Comparison of ENCODE assay signal across 17 mouse cellular contexts in genomic region chr16:38348217-38348761, GRCm38 (mm10). TPM values are rescaled to one million over a fixed set of nuclear protein-coding genes. Genes with fewer than 3 reads are reported as not detected.
DNase-seq lines count a peak whose midpoint lies in the region; ATAC-seq lines count a peak whose summit lies in the region.
"Had no signal": no experiment of that assay in that cellular context is flagged by ENCODE, and none has a peak within 500 bp of the region (broad histone marks: within the 10 kb centered on the region; RNA-seq: fewer than 3 reads in every experiment).

No protein-coding gene starts in this region.

- peaks cover 45% of the 10 kb centered on the region for H3K4me1 ChIP-seq in heart, embryonic 10.5 days
- peaks cover 11% of the 10 kb centered on the region for H3K4me1 ChIP-seq in midbrain, embryonic 12.5 days
- H3K4me1 ChIP-seq in midbrain, embryonic 13.5 days (replicated peaks): peaks cover 10% of the 10 kb centered on the region
- H3K4me1 ChIP-seq in stomach, embryonic 16.5 days (ENCODE audit: control insufficient read depth, insufficient read depth, low read length): peaks cover 10% of the 10 kb centered on the region

- H3K4me2 ChIP-seq in midbrain, embryonic 12.5 days (replicated peaks): peak overlapping the region; percentile 72; the same call in 1 of the 2 replicates
- no peak overlapping the region for H3K4me2 ChIP-seq in midbrain, embryonic 13.5 days (replicated peaks)
- no peak overlapping the region for H3K4me2 ChIP-seq in stomach, embryonic 16.5 days (ENCODE audit: low read depth, low read length)

- no peak overlapping the region for H3K27ac ChIP-seq in heart, embryonic 10.5 days
- no peak overlapping the region for H3K27ac ChIP-seq in midbrain, embryonic 12.5 days (replicated peaks)
- H3K27ac ChIP-seq in midbrain, embryonic 13.5 days: no peak overlapping the region
- H3K27ac ChIP-seq in stomach, embryonic 16.5 days (ENCODE audit: low read length): no peak overlapping the region
- H3K27ac ChIP-seq: lung, embryonic 15.5 days had no signal

- peaks cover 25% of the 10 kb centered on the region for H3K36me3 ChIP-seq in heart, embryonic 10.5 days
- peaks cover 35% of the 10 kb centered on the region for H3K36me3 ChIP-seq in midbrain, embryonic 12.5 days
- peaks cover 25% of the 10 kb centered on the region for H3K36me3 ChIP-seq in midbrain, embryonic 13.5 days
- H3K36me3 ChIP-seq in stomach, embryonic 16.5 days (ENCODE audit: control insufficient read depth, insufficient read depth, low read length): no peaks in the 10 kb centered on the region

- no peak overlapping the region for H3K9ac ChIP-seq in midbrain, embryonic 12.5 days (replicated peaks)
- H3K9ac ChIP-seq in midbrain, embryonic 13.5 days (replicated peaks): no peak overlapping the region
- H3K9ac ChIP-seq in stomach, embryonic 16.5 days (ENCODE audit: low read length): 0 out of 2 replicates have a peak overlapping the region, but pooled peaks have one; percentile 22
- H3K9ac ChIP-seq: lung, embryonic 15.5 days had no signal

- 77% methylated on average over 9 of the region's 9 CpGs for WGBS in heart, embryonic 10.5 days
- 89% methylated on average over 9 of the region's 9 CpGs for WGBS in midbrain, embryonic 12.5 days
- WGBS in midbrain, embryonic 13.5 days: 90% methylated on average over 9 of the region's 9 CpGs
- 81% methylated on average over 9 of the region's 9 CpGs for WGBS in stomach, embryonic 16.5 days

- H3K9me3 ChIP-seq in heart, embryonic 10.5 days: no peaks in the 10 kb centered on the region
- no peaks in the 10 kb centered on the region for H3K9me3 ChIP-seq in midbrain, embryonic 12.5 days
- H3K9me3 ChIP-seq in midbrain, embryonic 13.5 days: no peaks in the 10 kb centered on the region
- no peaks in the 10 kb centered on the region for H3K9me3 ChIP-seq in stomach, embryonic 16.5 days (replicated peaks; ENCODE audit: control insufficient read depth, low read length)
- H3K9me3 ChIP-seq: lung, embryonic 15.5 days had no signal

- peak overlapping the region; percentile 93 for H3K4me3 ChIP-seq in heart, embryonic 10.5 days
- no peak overlapping the region for H3K4me3 ChIP-seq in midbrain, embryonic 12.5 days
- no peak overlapping the region for H3K4me3 ChIP-seq in midbrain, embryonic 13.5 days (replicated peaks)
- H3K4me3 ChIP-seq in stomach, embryonic 16.5 days (replicated peaks; ENCODE audit: low read length): no peak overlapping the region

- no peaks in the 10 kb centered on the region for H3K27me3 ChIP-seq in heart, embryonic 10.5 days (ENCODE audit: insufficient read depth, poor library complexity, severe bottlenecking)
- no peaks in the 10 kb centered on the region for H3K27me3 ChIP-seq in midbrain, embryonic 12.5 days
- no peaks in the 10 kb centered on the region for H3K27me3 ChIP-seq in midbrain, embryonic 13.5 days
- no peaks in the 10 kb centered on the region for H3K27me3 ChIP-seq in stomach, embryonic 16.5 days (ENCODE audit: control insufficient read depth, insufficient read depth, low read length)
- H3K27me3 ChIP-seq: lung, embryonic 15.5 days had no signal

- DNase-seq in heart, embryonic 10.5 days (ENCODE audit: low spot score): no peak
- no peak for DNase-seq in heart, postnatal 4 days
- DNase-seq in induced T-regulatory cell, adult 2 months (ENCODE audit: low read depth): peak; percentile 33
- DNase-seq in adrenal gland, postnatal 10 days: no peak
- DNase-seq in adrenal gland, adult (ENCODE audit: inconsistent age in 2 of 2, low spot score in 1 of 2): no peak
- DNase-seq: cerebellum, adult 9-10 months; layer of hippocampus, postnatal 36 days; thymus, adult 18-20 months had no signal

- ATAC-seq in midbrain, embryonic 12.5 days (ENCODE audit: low FRiP score, low read depth): no peak
- no peak for ATAC-seq in midbrain, embryonic 13.5 days
- no peak for ATAC-seq in stomach, embryonic 16.5 days (ENCODE audit: insufficient read depth, low FRiP score)

RNA-seq across cellular contexts. Expression of gene Gm21987, which starts 1.4 kb away (rescaled TPM):
- polyA plus RNA-seq in heart, embryonic 10.5 days (2016; fragmentation: Nextera tagmentation; extraction: Ambion mirVana): 1.3 and 4.6 TPM in 2 replicates
- total RNA-seq in heart, postnatal 4 days (2021): 1 to 10 TPM; 1.1 to 1.6 TPM
- polyA plus RNA-seq in midbrain, embryonic 12.5 days (2016; fragmentation: Nextera tagmentation; extraction: Ambion mirVana): not detected in 2 replicates
- not detected in 2 replicates for polyA plus RNA-seq in midbrain, embryonic 13.5 days (2015; fragmentation: Nextera tagmentation; extraction: Ambion mirVana)
- 0.52 and 0.90 TPM in 2 replicates for polyA plus RNA-seq in stomach, embryonic 16.5 days (2015; fragmentation: Nextera tagmentation; extraction: Ambion mirVana)
- total RNA-seq in adrenal gland, postnatal 10 days (2021): not detected
- total RNA-seq: hematopoietic stem cell, adult 5-6 weeks; layer of hippocampus, postnatal 36 days had no signal
- polyA plus RNA-seq: C2C12; frontal cortex, adult 2 months; kidney, embryonic 16.5 days; lung, embryonic 15.5 days; small intestine, adult 2 months had no signal

RNA-seq across cellular contexts. Expression of gene Cox17, which starts 1.5 kb away (rescaled TPM):
- 287 and 339 TPM in 2 replicates for polyA plus RNA-seq in heart, embryonic 10.5 days (2016; fragmentation: Nextera tagmentation; extraction: Ambion mirVana)
- 100 to 1,000 TPM; 203 to 222 TPM for total RNA-seq in heart, postnatal 4 days (2021)
- polyA plus RNA-seq in midbrain, embryonic 12.5 days (2016; fragmentation: Nextera tagmentation; extraction: Ambion mirVana): 118 and 130 TPM in 2 replicates
- polyA plus RNA-seq in midbrain, embryonic 13.5 days (2015; fragmentation: Nextera tagmentation; extraction: Ambion mirVana): 105 and 108 TPM in 2 replicates
- polyA plus RNA-seq in stomach, embryonic 16.5 days (2015; fragmentation: Nextera tagmentation; extraction: Ambion mirVana): 151 and 186 TPM in 2 replicates
- total RNA-seq in adrenal gland, postnatal 10 days (2021): 100 to 1,000 TPM; 385 to 411 TPM

RNA-seq across cellular contexts. Expression of gene Maats1, which starts 6.3 kb away (rescaled TPM):
- 0.06 and 0.12 TPM in 2 replicates for polyA plus RNA-seq in heart, embryonic 10.5 days (2016; fragmentation: Nextera tagmentation; extraction: Ambion mirVana)
- under 1 TPM in 1 of 2 experiments, not detected in 1; 0.09 TPM for total RNA-seq in heart, postnatal 4 days (2021)
- 0.51 and 0.59 TPM in 2 replicates for polyA plus RNA-seq in midbrain, embryonic 12.5 days (2016; fragmentation: Nextera tagmentation; extraction: Ambion mirVana)
- polyA plus RNA-seq in midbrain, embryonic 13.5 days (2015; fragmentation: Nextera tagmentation; extraction: Ambion mirVana): 0.88 and 0.98 TPM in 2 replicates
- 0.15 TPM in 1 of 2 replicates, not detected in the other for polyA plus RNA-seq in stomach, embryonic 16.5 days (2015; fragmentation: Nextera tagmentation; extraction: Ambion mirVana)
- under 1 TPM; 0.42 to 0.51 TPM for total RNA-seq in adrenal gland, postnatal 10 days (2021)
- total RNA-seq: hematopoietic stem cell, adult 5-6 weeks had no signal

RNA-seq across cellular contexts. Expression of gene Popdc2, which starts 13.7 kb away (rescaled TPM):
- polyA plus RNA-seq in heart, embryonic 10.5 days (2016; fragmentation: Nextera tagmentation; extraction: Ambion mirVana): 230 and 378 TPM in 2 replicates
- 100 to 1,000 TPM; 764 to 831 TPM for total RNA-seq in heart, postnatal 4 days (2021)
- polyA plus RNA-seq in midbrain, embryonic 12.5 days (2016; fragmentation: Nextera tagmentation; extraction: Ambion mirVana): 0.51 and 0.57 TPM in 2 replicates
- 0.26 and 0.51 TPM in 2 replicates for polyA plus RNA-seq in midbrain, embryonic 13.5 days (2015; fragmentation: Nextera tagmentation; extraction: Ambion mirVana)
- 12.3 and 16.2 TPM in 2 replicates for polyA plus RNA-seq in stomach, embryonic 16.5 days (2015; fragmentation: Nextera tagmentation; extraction: Ambion mirVana)
- total RNA-seq in adrenal gland, postnatal 10 days (2021): 1 to 10 TPM; 4.6 to 8.5 TPM

RNA-seq across cellular contexts. Expression of gene Nr1i2, which starts 53.7 kb away (rescaled TPM):
- 0.08 TPM in 1 of 2 replicates, not detected in the other for polyA plus RNA-seq in heart, embryonic 10.5 days (2016; fragmentation: Nextera tagmentation; extraction: Ambion mirVana)
- not detected for total RNA-seq in heart, postnatal 4 days (2021)
- polyA plus RNA-seq in midbrain, embryonic 12.5 days (2016; fragmentation: Nextera tagmentation; extraction: Ambion mirVana): not detected in 2 replicates
- not detected in 2 replicates for polyA plus RNA-seq in midbrain, embryonic 13.5 days (2015; fragmentation: Nextera tagmentation; extraction: Ambion mirVana)
- 8.6 and 9.2 TPM in 2 replicates for polyA plus RNA-seq in stomach, embryonic 16.5 days (2015; fragmentation: Nextera tagmentation; extraction: Ambion mirVana)
- total RNA-seq in adrenal gland, postnatal 10 days (2021): 10 to 100 TPM in 1 of 2 experiments, 1 to 10 TPM in 1; 2.6 to 14.2 TPM
- total RNA-seq: hematopoietic stem cell, adult 5-6 weeks; layer of hippocampus, postnatal 36 days had no signal
- polyA plus RNA-seq: C2C12; frontal cortex, adult 2 months had no signal
